Mouse (Mus musculus): Measurements from ENCODE around the gene Ttc7b. TPM values are rescaled to one million over a fixed set of nuclear protein-coding genes. Genes with fewer than 3 reads are reported as not detected.
A peak's percentile ranks its signal among the peaks of the same experiment; 100 is the strongest.

Ttc7b gene
- polyA plus RNA-seq, 1 experiment = 18.2 TPM

GRCm38 (mm10) chr12:100445686-100446085 lies 74.9 kb downstream of the Ttc7b start:
- no peaks in the 10 kb centered on the region for H3K27me3 ChIP-seq (ENCODE audit: control insufficient read depth, insufficient read depth, insufficient read length)

GRCm38 (mm10) chr12:100445271-100445670 lies 75.4 kb downstream of the Ttc7b start:
- TF ChIP-seq E2F4 (IDR thresholded peaks at IDR 0.05; ENCODE audit: insufficient read depth) (no peak), MYOG (IDR thresholded peaks at IDR 0.05; ENCODE audit: control insufficient read depth in 1 of 3, insufficient read depth in 1 of 3, insufficient read length in 2 of 3, low read depth in 2 of 3) (no peak), CEBPB (IDR thresholded peaks at IDR 0.05; ENCODE audit: insufficient read depth, poor library complexity, severe bottlenecking) (no peak), MAX (IDR thresholded peaks at IDR 0.05; ENCODE audit: low read depth) (no peak), MYOD1 (IDR thresholded peaks at IDR 0.05; ENCODE audit: control insufficient read depth in 1 of 3, insufficient read length in 2 of 3, low read depth in 2 of 3) (no peak), TCF12 (IDR thresholded peaks at IDR 0.05; ENCODE audit: insufficient read depth, poor library complexity, severe bottlenecking) (no peak), SRF (IDR thresholded peaks at IDR 0.05; ENCODE audit: control insufficient read depth, insufficient read length, low read depth) (no peak), POLR2A (IDR thresholded peaks at IDR 0.05; ENCODE audit: insufficient read length, low read depth) (no peak), USF1 (IDR thresholded peaks at IDR 0.05; ENCODE audit: low read depth) (no peak), REST (IDR thresholded peaks at IDR 0.05; ENCODE audit: insufficient read depth, insufficient read length) (no peak), POLR2AphosphoS2 (IDR thresholded peaks at IDR 0.05; ENCODE audit: insufficient read length, low read depth) (no peak), TCF3 (IDR thresholded peaks at IDR 0.05; ENCODE audit: insufficient read length, low read depth) (no peak)
- H3K36me3 ChIP-seq (ENCODE audit: control insufficient read depth, insufficient read depth) = no peaks in the 10 kb centered on the region
- no peak overlapping the region for H3K4me3 ChIP-seq
- no peak overlapping the region for H3ac ChIP-seq (ENCODE audit: control insufficient read depth, insufficient read length)
- no peaks in the 10 kb centered on the region for H3K27me3 ChIP-seq (ENCODE audit: control insufficient read depth, insufficient read depth, insufficient read length)
- H3K4me2 ChIP-seq (ENCODE audit: low read depth) = peak overlapping the region; percentile 55
- H3K79me2 ChIP-seq (ENCODE audit: control insufficient read depth, insufficient read depth) = no peaks in the 10 kb centered on the region

More at GRCm38 (mm10) chr12:100445686-100446085, 74.9 kb downstream of the Ttc7b start:
- peak overlapping the region; percentile 55 for H3K4me2 ChIP-seq (ENCODE audit: low read depth)
- H3K4me3 ChIP-seq = no peak overlapping the region
- no peak overlapping the region for H3ac ChIP-seq (ENCODE audit: control insufficient read depth, insufficient read length)
- H3K79me2 ChIP-seq (ENCODE audit: control insufficient read depth, insufficient read depth) = no peaks in the 10 kb centered on the region
- TF ChIP-seq MAX (IDR thresholded peaks at IDR 0.05; ENCODE audit: low read depth) (no peak), CEBPB (IDR thresholded peaks at IDR 0.05; ENCODE audit: insufficient read depth, poor library complexity, severe bottlenecking) (no peak), E2F4 (IDR thresholded peaks at IDR 0.05; ENCODE audit: insufficient read depth) (no peak), REST (IDR thresholded peaks at IDR 0.05; ENCODE audit: insufficient read depth, insufficient read length) (no peak), MYOD1 (IDR thresholded peaks at IDR 0.05; ENCODE audit: control insufficient read depth in 1 of 3, insufficient read length in 2 of 3, low read depth in 2 of 3) (no peak), POLR2A (IDR thresholded peaks at IDR 0.05; ENCODE audit: insufficient read length, low read depth) (no peak), SRF (IDR thresholded peaks at IDR 0.05; ENCODE audit: control insufficient read depth, insufficient read length, low read depth) (no peak), POLR2AphosphoS2 (IDR thresholded peaks at IDR 0.05; ENCODE audit: insufficient read length, low read depth) (no peak), USF1 (IDR thresholded peaks at IDR 0.05; ENCODE audit: low read depth) (no peak), TCF3 (IDR thresholded peaks at IDR 0.05; ENCODE audit: insufficient read length, low read depth) (no peak), MYOG (IDR thresholded peaks at IDR 0.05; ENCODE audit: control insufficient read depth in 1 of 3, insufficient read depth in 1 of 3, insufficient read length in 2 of 3, low read depth in 2 of 3) (no peak), TCF12 (IDR thresholded peaks at IDR 0.05; ENCODE audit: insufficient read depth, poor library complexity, severe bottlenecking) (no peak)
- H3K36me3 ChIP-seq (ENCODE audit: control insufficient read depth, insufficient read depth) = no peaks in the 10 kb centered on the region

- H3K36me3 ChIP-seq (ENCODE audit: control insufficient read depth, insufficient read depth) = no peaks in the 10 kb centered on the region
- no peak for TF ChIP-seq TCF3 (IDR thresholded peaks at IDR 0.05; ENCODE audit: insufficient read length, low read depth)
- no peak for TF ChIP-seq MAX (IDR thresholded peaks at IDR 0.05; ENCODE audit: low read depth)
- no peak overlapping the region for H3K4me3 ChIP-seq
- no peaks in the 10 kb centered on the region for H3K79me2 ChIP-seq (ENCODE audit: control insufficient read depth, insufficient read depth)
- H3ac ChIP-seq (ENCODE audit: control insufficient read depth, insufficient read length) = no peak overlapping the region
- no peaks in the 10 kb centered on the region for H3K27me3 ChIP-seq (ENCODE audit: control insufficient read depth, insufficient read depth, insufficient read length)
- H3K4me2 ChIP-seq (ENCODE audit: low read depth) = peak overlapping the region; percentile 55
Measured at GRCm38 (mm10) chr12:100444671-100445165, 75.9 kb downstream of the Ttc7b start.

GRCm38 (mm10) chr12:100443452-100443851 lies 77.2 kb downstream of the Ttc7b start:
- Histone ChIP-seq H3K36me3 (ENCODE audit: control insufficient read depth, insufficient read depth) (no peaks in the 10 kb centered on the region), H3ac (ENCODE audit: control insufficient read depth, insufficient read length) (no peak overlapping the region), H3K79me2 (ENCODE audit: control insufficient read depth, insufficient read depth) (no peaks in the 10 kb centered on the region), H3K4me3 (no peak overlapping the region), H3K27me3 (ENCODE audit: control insufficient read depth, insufficient read depth, insufficient read length) (no peaks in the 10 kb centered on the region), H3K4me2 (ENCODE audit: low read depth) (no peak overlapping the region)
- TF ChIP-seq MYOG (IDR thresholded peaks at IDR 0.05; ENCODE audit: control insufficient read depth in 1 of 3, insufficient read depth in 1 of 3, insufficient read length in 2 of 3, low read depth in 2 of 3) (no peak), POLR2A (IDR thresholded peaks at IDR 0.05; ENCODE audit: insufficient read length, low read depth) (no peak), MYOD1 (IDR thresholded peaks at IDR 0.05; ENCODE audit: control insufficient read depth in 1 of 3, insufficient read length in 2 of 3, low read depth in 2 of 3) (no peak), REST (IDR thresholded peaks at IDR 0.05; ENCODE audit: insufficient read depth, insufficient read length) (no peak), TCF12 (IDR thresholded peaks at IDR 0.05; ENCODE audit: insufficient read depth, poor library complexity, severe bottlenecking) (no peak), MAX (IDR thresholded peaks at IDR 0.05; ENCODE audit: low read depth) (no peak), SRF (IDR thresholded peaks at IDR 0.05; ENCODE audit: control insufficient read depth, insufficient read length, low read depth) (no peak)

GRCm38 (mm10) chr12:100441609-100442008 lies 79.0 kb downstream of the Ttc7b start:
- Histone ChIP-seq H3ac (ENCODE audit: control insufficient read depth, insufficient read length) (no peak overlapping the region), H3K79me2 (ENCODE audit: control insufficient read depth, insufficient read depth) (no peaks in the 10 kb centered on the region), H3K4me3 (no peak overlapping the region), H3K4me2 (ENCODE audit: low read depth) (no peak overlapping the region), H3K36me3 (ENCODE audit: control insufficient read depth, insufficient read depth) (no peaks in the 10 kb centered on the region), H3K27me3 (ENCODE audit: control insufficient read depth, insufficient read depth, insufficient read length) (no peaks in the 10 kb centered on the region)
- TF ChIP-seq TCF12 (IDR thresholded peaks at IDR 0.05; ENCODE audit: insufficient read depth, poor library complexity, severe bottlenecking) (no peak), USF1 (IDR thresholded peaks at IDR 0.05; ENCODE audit: low read depth) (no peak), MYOG (IDR thresholded peaks at IDR 0.05; ENCODE audit: control insufficient read depth in 1 of 3, insufficient read depth in 1 of 3, insufficient read length in 2 of 3, low read depth in 2 of 3) (no peak), POLR2AphosphoS2 (IDR thresholded peaks at IDR 0.05; ENCODE audit: insufficient read length, low read depth) (no peak), CEBPB (IDR thresholded peaks at IDR 0.05; ENCODE audit: insufficient read depth, poor library complexity, severe bottlenecking) (no peak), MYOD1 (IDR thresholded peaks at IDR 0.05; ENCODE audit: control insufficient read depth in 1 of 3, insufficient read length in 2 of 3, low read depth in 2 of 3) (no peak), SRF (IDR thresholded peaks at IDR 0.05; ENCODE audit: control insufficient read depth, insufficient read length, low read depth) (no peak), REST (IDR thresholded peaks at IDR 0.05; ENCODE audit: insufficient read depth, insufficient read length) (no peak), POLR2A (IDR thresholded peaks at IDR 0.05; ENCODE audit: insufficient read length, low read depth) (no peak), TCF3 (IDR thresholded peaks at IDR 0.05; ENCODE audit: insufficient read length, low read depth) (no peak), MAX (IDR thresholded peaks at IDR 0.05; ENCODE audit: low read depth) (no peak), E2F4 (IDR thresholded peaks at IDR 0.05; ENCODE audit: insufficient read depth) (no peak)
